Mouse (Mus musculus): Measurements from ENCODE around the gene Wdr90. TPM values are rescaled to one million over a fixed set of nuclear protein-coding genes. Genes with fewer than 3 reads are reported as not detected.
"Not testable (repeated sequence)": the region's sequence is repeated elsewhere in the genome, so short reads cannot be mapped to it uniquely, and the experiment has no call there.

Wdr90 gene
- total RNA-seq, 2 experiments from 2014 or later, result 10.0 to 12.5 TPM

DNA sequence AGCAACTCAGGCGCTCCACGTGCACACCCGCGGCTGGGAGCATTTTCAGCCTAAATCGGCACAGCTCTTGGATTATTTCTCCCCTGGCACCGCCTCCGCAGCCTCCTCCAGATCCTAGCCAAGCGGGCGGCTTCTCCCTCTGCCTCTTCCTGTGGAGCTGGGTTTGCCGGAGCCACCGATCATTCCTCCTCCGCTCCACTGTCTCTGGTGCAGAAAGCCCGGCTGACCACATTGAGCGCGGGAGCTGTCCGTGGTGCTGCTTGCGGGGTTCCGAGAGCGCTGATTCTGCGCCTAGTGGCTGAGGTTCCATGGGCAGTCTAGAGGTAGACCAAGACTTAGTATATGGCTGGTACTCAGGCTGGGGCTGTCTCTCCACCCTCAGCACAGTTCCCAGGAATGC is 47.8 kb downstream of the Wdr90 start:
- ATAC-seq (replicated peaks; ENCODE audit: low FRiP score, poor library complexity, severe bottlenecking), result 0 out of 2 replicates have a peak, but pooled peaks have one; percentile 38

DNA sequence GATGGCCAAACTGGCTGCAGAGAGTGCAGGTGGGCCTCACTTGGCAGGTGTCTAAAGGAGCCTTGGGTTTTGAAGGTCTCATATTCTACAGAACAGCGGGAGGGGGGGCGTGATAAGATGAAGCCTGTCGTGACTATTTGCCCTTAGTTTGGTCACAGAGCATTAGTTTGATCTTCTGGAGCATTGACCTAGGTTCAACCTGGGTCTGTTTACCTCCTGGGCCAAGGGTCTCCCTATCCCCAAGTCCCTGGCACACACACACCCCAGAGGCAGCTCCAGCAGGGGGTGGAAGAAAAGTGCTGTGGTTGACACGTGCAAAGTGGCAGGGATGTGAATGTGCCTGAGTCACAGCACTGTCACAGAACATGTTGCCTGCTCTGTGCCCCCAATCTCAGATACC is 50.4 kb downstream of the Wdr90 start:
- ATAC-seq (replicated peaks; ENCODE audit: low FRiP score, poor library complexity, severe bottlenecking), result no peak

DNA sequence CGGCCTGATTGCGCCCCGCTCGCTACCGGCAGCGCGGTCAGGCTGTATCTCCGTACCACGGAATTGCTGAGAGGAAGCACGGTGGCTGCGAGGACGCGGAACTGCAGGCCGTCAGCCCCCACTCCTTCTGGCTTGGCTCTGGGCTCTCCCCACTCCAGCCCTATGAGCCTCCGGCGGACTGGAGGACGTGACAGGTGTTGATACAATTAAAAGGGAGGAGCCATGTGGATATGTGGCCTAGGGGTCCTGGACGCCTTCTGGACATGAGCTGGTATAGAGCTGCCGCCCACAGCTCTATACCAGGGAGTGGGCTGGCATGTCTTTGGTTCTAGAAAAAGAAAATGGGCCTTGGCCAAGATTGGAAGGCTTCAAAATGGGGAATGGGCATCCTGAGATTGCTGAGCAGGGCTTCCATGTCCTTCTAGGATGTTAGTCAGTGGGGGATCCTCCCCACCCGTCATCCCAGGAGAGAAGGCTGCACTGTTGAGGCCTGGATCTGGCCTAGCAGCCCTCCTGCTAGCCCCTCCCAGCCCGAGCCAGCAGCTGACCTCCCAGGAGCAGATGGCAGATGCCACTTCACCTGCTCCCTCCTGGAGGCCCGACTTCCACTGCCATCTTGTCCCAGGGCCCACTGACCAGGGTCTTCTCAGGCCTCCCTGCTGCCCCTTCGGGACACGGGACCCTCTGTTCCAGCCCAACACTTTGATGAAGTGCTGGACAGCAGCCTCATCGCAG is 51.5 kb downstream of the Wdr90 start:
- ATAC-seq (replicated peaks; ENCODE audit: low FRiP score, poor library complexity, severe bottlenecking), result no peak

DNA sequence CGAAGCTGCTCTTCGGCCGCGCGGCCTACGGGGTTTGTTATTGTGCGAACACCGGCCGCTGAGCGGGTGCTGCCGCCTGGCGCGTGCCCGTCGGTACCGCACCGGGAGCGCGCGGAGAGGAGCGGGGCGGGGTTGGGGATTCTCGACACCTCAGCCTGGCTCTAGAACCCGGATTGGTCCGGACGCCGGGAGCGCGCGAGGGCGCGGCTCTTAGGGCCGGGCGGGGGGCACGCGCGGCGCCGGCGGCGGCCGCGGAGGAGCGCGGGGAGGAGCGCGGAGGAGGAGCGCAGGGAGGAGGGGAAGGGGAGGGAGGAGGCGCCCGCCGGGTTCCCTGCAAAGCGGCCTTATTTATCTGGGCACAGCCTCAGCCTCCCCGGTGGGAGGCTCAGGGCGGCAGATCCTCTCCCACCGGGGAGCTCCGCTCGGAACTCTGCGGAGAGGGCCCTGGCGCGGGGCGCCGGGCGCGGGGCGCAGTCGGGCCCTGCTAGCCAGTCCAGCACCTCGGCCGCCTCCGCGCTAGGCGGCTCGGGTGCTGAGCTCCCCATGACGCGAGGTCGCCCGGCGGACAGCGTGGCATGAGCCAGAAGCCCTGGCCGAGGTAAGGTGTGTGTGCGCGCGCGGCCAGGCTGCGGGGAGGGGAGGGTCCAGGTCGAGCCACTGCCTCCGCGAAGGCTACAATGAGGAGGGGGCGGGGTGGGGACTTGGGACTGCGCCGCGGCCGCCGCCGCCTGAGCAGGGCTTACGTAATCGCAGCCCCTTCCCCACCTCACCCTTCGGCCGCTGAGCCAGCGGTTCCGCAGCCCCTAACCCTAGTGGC is 52.3 kb downstream of the Wdr90 start, which contains the start of gene Fbxl16:
Gene Fbxl16, plus strand, starts transcription at position 297 of the 817 bp plus-strand sequence.
- no peak for ATAC-seq (replicated peaks; ENCODE audit: low FRiP score, poor library complexity, severe bottlenecking)

DNA sequence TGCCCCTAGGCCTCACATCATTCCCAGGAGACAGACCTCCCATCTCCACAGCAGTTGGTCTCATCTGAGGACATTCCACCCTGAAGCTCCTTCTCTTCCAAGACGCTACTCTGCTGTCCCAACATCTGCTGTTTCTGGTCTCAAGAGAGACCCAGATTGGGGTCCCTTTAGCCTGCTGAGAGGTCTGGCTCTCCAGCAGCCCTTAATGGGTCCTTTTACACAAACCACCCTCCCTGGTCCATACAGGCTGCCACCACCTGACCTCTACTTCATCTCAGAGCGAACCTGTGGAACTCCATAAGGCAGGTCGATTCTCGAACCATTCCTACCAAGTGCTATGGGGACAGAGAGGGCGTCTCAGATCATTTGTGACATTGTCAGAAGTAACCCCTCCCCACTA is 53.3 kb downstream of the Wdr90 start:
- no peak for ATAC-seq (replicated peaks; ENCODE audit: low FRiP score, poor library complexity, severe bottlenecking)

DNA sequence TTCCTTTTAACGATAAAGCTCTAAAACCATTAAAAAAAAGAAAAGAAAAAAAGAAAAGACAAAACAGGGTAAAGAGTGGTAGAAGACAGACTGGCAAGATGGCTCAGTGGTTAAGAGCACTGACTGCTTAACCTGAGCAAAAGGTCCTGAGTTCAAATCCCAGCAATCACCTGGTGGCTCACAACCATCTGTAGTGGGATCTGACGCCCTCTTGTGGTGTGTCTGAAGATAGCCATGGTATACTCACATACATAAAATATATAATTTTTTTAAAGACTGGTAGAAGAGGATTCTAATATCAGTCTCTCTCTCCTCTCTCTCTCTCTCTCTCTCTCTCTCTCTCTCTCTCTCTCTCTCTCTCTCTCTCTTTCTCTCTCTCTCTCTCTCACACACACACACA is 53.8 kb downstream of the Wdr90 start:
- ATAC-seq (replicated peaks; ENCODE audit: low FRiP score, poor library complexity, severe bottlenecking), result not testable (repeated sequence)

DNA sequence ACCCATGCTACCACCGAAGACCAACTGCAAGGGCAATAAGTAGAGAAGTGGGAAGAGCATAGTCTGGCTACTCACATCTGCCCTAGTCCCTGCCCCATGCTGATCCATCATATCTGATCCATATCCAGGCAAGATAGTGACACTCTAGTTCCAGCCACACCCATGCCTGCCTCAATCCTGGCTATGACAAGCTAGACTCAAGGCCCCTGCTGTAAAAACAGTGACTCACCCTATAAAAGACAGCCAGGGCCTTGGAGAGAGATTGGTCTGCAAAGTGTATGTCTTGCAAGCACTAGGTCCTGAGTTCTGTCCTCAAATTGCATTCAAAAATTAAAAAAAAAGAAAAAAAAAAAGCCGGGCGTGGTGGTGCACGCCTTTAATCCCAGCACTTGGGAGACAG is 54.8 kb downstream of the Wdr90 start:
- no peak for ATAC-seq (replicated peaks; ENCODE audit: low FRiP score, poor library complexity, severe bottlenecking)

DNA sequence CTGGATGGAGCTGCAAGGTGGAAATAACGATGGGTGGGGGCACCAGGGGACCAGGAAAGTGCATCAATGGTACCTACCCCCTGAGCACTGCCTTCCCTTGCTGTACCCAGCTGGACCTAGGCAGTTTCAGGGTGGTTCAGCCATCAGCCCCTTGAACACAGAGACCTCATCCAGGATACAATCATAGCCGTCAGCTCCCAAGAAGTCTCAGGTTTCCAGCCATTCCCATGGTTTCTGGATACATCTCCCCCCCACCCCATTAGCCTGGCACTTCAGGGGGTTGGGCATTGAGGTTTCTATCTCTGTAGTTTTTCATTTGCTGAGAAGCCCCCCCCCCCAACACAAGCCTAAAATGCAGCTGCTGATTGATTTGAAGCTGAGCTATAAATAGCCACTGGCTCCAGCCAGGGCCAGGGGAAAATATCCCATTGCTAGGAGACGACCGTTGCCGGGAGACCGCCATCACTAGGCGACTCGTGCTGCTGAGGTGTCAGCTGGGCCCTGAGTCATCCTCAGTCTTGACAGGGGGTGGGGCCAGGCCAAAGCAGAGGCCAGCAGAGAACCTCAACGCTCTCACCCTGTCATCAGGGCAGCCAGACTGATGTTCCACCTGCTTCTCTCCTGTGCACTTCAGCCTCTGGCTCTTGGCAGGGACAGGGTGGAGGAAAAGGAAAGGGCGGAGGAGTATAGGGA is 58.3 kb downstream of the Wdr90 start:
- no peak for ATAC-seq (replicated peaks; ENCODE audit: low FRiP score, poor library complexity, severe bottlenecking)

DNA sequence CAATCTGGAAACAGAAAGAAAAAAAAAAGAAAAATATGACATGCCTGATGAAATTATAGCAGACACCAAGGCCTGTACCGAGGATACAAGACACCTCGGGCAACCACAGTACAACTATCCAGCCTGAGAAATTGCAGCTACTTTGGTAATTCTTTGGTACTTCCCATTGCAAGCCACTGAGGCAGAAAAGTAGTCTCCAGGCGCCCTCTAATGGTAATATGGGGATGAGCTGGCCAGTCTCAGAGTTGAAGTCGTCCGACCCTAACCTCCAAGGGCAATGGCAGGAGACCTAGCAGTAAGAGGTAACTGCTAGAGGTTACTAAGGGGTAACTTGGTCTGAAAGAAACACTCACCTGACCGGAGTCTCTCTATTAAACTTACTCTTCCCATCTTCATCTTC is 60.3 kb downstream of the Wdr90 start:
- peak; percentile 74 for ATAC-seq (replicated peaks; ENCODE audit: low FRiP score, poor library complexity, severe bottlenecking)

DNA sequence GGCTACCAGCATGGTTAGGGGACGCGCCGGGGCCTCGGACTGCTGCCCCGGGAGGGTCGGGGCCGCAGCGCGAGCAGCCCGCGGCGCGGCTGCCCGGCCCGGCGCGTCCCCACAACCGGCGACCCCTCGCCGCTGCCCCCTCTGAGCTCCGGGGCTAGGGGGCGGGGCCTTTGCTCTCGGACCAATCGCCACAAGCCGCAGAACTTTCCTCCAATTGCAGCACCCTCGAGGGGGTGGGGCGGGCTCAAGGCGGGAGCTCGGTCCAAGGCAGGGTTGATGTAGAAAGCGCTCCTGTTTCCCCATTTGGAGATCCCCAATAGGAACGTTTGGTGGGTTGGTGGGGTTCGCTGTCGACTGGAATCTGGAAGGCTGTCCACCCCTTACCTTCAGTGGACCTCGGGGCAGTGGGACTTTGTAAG is 64.3 kb downstream of the Wdr90 start, which contains the start of gene Metrn:
Gene Metrn, minus strand, starts transcription at position 186 of the 419 bp plus-strand sequence.
- ATAC-seq (replicated peaks; ENCODE audit: low FRiP score, poor library complexity, severe bottlenecking), result peak; percentile 83

DNA sequence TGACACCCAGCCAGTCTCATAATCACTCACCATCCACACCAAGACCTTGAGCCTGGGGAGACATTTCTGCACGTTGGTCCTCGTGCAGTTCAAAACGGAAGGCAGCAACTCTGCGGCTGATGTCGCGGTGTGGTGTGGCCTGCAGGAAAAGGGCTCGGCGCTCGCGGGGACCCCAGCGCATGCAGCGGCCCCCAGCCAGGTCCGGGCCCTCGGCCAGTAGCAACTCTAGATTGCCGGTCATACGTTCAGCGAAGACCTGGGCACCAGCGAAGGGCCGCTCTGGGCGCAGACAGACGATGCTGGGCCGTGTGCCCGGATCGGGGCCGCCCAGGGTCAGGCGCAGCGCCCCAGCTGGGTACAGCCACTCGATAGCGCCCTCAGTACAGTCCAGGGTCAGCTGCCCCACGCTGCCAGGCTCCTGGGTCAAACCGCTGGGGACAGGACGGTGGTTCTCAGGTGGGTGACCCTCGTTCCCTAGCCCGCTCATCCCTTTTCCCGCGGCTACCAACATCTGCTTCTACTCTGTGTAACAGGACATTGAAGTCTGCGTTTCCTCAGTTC is 65.0 kb downstream of the Wdr90 start:
- no peak for ATAC-seq (replicated peaks; ENCODE audit: low FRiP score, poor library complexity, severe bottlenecking)

DNA sequence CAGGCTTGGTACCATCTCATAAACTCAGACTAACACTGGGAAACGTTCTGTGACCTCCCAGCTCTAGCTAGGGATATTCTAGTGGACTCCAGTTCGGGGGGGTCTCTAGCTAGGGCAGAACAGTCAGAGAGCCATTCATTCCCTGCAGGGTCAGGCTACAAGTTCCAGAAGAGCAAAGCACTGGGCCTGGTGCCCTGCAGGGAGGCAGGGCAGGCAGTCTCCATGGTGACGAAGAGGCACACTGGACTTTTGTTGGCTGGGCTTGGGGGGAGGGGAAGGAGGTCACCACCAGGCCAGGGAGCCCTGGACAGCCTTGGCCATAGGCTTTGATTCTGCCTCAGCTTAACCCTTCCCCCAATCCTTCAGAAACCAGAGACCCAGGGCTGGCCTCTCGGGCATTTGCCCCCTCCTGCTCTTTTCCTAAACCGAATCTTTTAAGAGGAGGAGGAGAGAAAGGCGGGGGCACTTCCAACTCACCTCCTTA is 65.7 kb downstream of the Wdr90 start, which contains the start of gene AC134908.4:
Gene AC134908.4, minus strand, starts transcription at position 51 of the 484 bp plus-strand sequence.
- ATAC-seq (replicated peaks; ENCODE audit: low FRiP score, poor library complexity, severe bottlenecking), result no peak

DNA sequence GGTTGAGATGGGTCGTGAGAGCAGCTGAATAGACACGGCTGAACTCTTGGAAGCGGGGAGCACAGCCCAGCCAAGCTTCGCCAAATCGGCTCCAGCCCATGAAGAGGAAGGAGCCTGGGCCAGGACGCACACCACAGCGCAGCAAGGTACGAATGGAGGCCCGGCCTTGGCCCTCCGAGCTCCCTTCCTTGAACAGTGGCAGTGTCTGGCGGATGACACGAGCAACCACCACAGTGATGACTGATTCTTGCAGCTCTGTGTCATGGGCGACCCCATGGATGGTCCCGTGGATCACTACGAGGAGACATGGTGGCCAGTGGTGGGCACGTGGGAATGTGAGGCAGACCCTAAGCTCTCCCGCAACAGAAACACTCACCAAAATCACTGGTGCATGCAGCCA is 66.3 kb downstream of the Wdr90 start:
- no peak for ATAC-seq (replicated peaks; ENCODE audit: low FRiP score, poor library complexity, severe bottlenecking)

Other genes starting within 250 kb of the Wdr90 start
- not detected in 2 replicates for gene Gng13, start 144.3 kb downstream of the Wdr90 start, total RNA-seq (2015; ENCODE audit: low replicate concordance)
- gene Gng13, start 144.3 kb downstream of the Wdr90 start, total RNA-seq (2017; ENCODE audit: low replicate concordance), result 0.70 TPM in 1 of 2 replicates, not detected in the other
- gene Chtf18, start 134.1 kb downstream of the Wdr90 start, total RNA-seq (2015; ENCODE audit: low replicate concordance), result 7.7 and 8.6 TPM in 2 replicates
- 7.6 and 11.8 TPM in 2 replicates for gene Chtf18, start 134.1 kb downstream of the Wdr90 start, total RNA-seq (2017; ENCODE audit: low replicate concordance)
- 4.2 and 6.5 TPM in 2 replicates for gene Rpusd1, start 133.8 kb downstream of the Wdr90 start, total RNA-seq (2015; ENCODE audit: low replicate concordance)
- 1.4 TPM in 2 replicates for gene Rpusd1, start 133.8 kb downstream of the Wdr90 start, total RNA-seq (2017; ENCODE audit: low replicate concordance)
- not detected in 2 replicates for gene Mslnl, start 125.5 kb downstream of the Wdr90 start, total RNA-seq (2015; ENCODE audit: low replicate concordance)
- not detected in 2 replicates for gene Mslnl, start 125.5 kb downstream of the Wdr90 start, total RNA-seq (2017; ENCODE audit: low replicate concordance)
- gene Msln, start 107.1 kb downstream of the Wdr90 start, total RNA-seq (2015; ENCODE audit: low replicate concordance), result not detected in 2 replicates
- gene Msln, start 107.1 kb downstream of the Wdr90 start, total RNA-seq (2017; ENCODE audit: low replicate concordance), result not detected in 2 replicates
- 3.5 and 5.9 TPM in 2 replicates for gene Narfl, start 87.7 kb downstream of the Wdr90 start, total RNA-seq (2015; ENCODE audit: low replicate concordance)
- gene Narfl, start 87.7 kb downstream of the Wdr90 start, total RNA-seq (2017; ENCODE audit: low replicate concordance), result 6.2 and 7.8 TPM in 2 replicates
- gene Haghl, start 75.8 kb downstream of the Wdr90 start, total RNA-seq (2015; ENCODE audit: low replicate concordance), result 2.9 TPM in 1 of 2 replicates, not detected in the other
- gene Haghl, start 75.8 kb downstream of the Wdr90 start, total RNA-seq (2017; ENCODE audit: low replicate concordance), result 1.9 and 3.1 TPM in 2 replicates
- not detected in 2 replicates for gene Ccdc78, start 74.9 kb downstream of the Wdr90 start, total RNA-seq (2015; ENCODE audit: low replicate concordance)
- not detected in 2 replicates for gene Ccdc78, start 74.9 kb downstream of the Wdr90 start, total RNA-seq (2017; ENCODE audit: low replicate concordance)
- gene Fam173a, start 68.6 kb downstream of the Wdr90 start, total RNA-seq (2015; ENCODE audit: low replicate concordance), result 14.8 and 24.9 TPM in 2 replicates
- 7.7 and 9.6 TPM in 2 replicates for gene Fam173a, start 68.6 kb downstream of the Wdr90 start, total RNA-seq (2017; ENCODE audit: low replicate concordance)
- not detected in 2 replicates for gene AC134908.4, start 65.8 kb downstream of the Wdr90 start, total RNA-seq (2015; ENCODE audit: low replicate concordance)
- not detected in 2 replicates for gene AC134908.4, start 65.8 kb downstream of the Wdr90 start, total RNA-seq (2017; ENCODE audit: low replicate concordance)
- gene Metrn, start 64.4 kb downstream of the Wdr90 start, total RNA-seq (2015; ENCODE audit: low replicate concordance), result 1.3 and 2.9 TPM in 2 replicates
- gene Metrn, start 64.4 kb downstream of the Wdr90 start, total RNA-seq (2017; ENCODE audit: low replicate concordance), result 3.2 TPM in 2 replicates
- gene Fbxl16, start 52.4 kb downstream of the Wdr90 start, total RNA-seq (2015; ENCODE audit: low replicate concordance), result not detected in 2 replicates
- 0.17 TPM in 1 of 2 replicates, not detected in the other for gene Fbxl16, start 52.4 kb downstream of the Wdr90 start, total RNA-seq (2017; ENCODE audit: low replicate concordance)
- gene Wdr24, start 37.9 kb downstream of the Wdr90 start, total RNA-seq (2015; ENCODE audit: low replicate concordance), result 0.38 and 0.42 TPM in 2 replicates
- 4.9 and 6.0 TPM in 2 replicates for gene Wdr24, start 37.9 kb downstream of the Wdr90 start, total RNA-seq (2017; ENCODE audit: low replicate concordance)
- gene Jmjd8, start 32.6 kb downstream of the Wdr90 start, total RNA-seq (2015; ENCODE audit: low replicate concordance), result 0.84 and 2.1 TPM in 2 replicates
- 3.9 and 6.7 TPM in 2 replicates for gene Jmjd8, start 32.6 kb downstream of the Wdr90 start, total RNA-seq (2017; ENCODE audit: low replicate concordance)
- 15.0 and 28.0 TPM in 2 replicates for gene Stub1, start 28.1 kb downstream of the Wdr90 start, total RNA-seq (2015; ENCODE audit: low replicate concordance)
- 18.8 and 27.9 TPM in 2 replicates for gene Stub1, start 28.1 kb downstream of the Wdr90 start, total RNA-seq (2017; ENCODE audit: low replicate concordance)
- gene Rhbdl1, start 24.2 kb downstream of the Wdr90 start, total RNA-seq (2015; ENCODE audit: low replicate concordance), result not detected in 2 replicates
- 4.7 TPM in 1 of 2 replicates, not detected in the other for gene Rhbdl1, start 24.2 kb downstream of the Wdr90 start, total RNA-seq (2017; ENCODE audit: low replicate concordance)
- 0.84 TPM in 1 of 2 replicates, not detected in the other for gene Gm20683, start 19.7 kb downstream of the Wdr90 start, total RNA-seq (2015; ENCODE audit: low replicate concordance)
- 2.6 TPM in 1 of 2 replicates, not detected in the other for gene Gm20683, start 19.7 kb downstream of the Wdr90 start, total RNA-seq (2017; ENCODE audit: low replicate concordance)
- 3.3 and 9.8 TPM in 2 replicates for gene Rhot2, start 16.6 kb downstream of the Wdr90 start, total RNA-seq (2015; ENCODE audit: low replicate concordance)
- 19.7 and 28.6 TPM in 2 replicates for gene Rhot2, start 16.6 kb downstream of the Wdr90 start, total RNA-seq (2017; ENCODE audit: low replicate concordance)
- gene Mcrip2, start 7.3 kb upstream of the Wdr90 start, total RNA-seq (2015; ENCODE audit: low replicate concordance), result 9.4 and 9.8 TPM in 2 replicates
- 1.7 and 8.0 TPM in 2 replicates for gene Mcrip2, start 7.3 kb upstream of the Wdr90 start, total RNA-seq (2017; ENCODE audit: low replicate concordance)
- 7.3 and 9.4 TPM in 2 replicates for gene Mettl26, start 13.6 kb upstream of the Wdr90 start, total RNA-seq (2015; ENCODE audit: low replicate concordance)
- gene Mettl26, start 13.6 kb upstream of the Wdr90 start, total RNA-seq (2017; ENCODE audit: low replicate concordance), result 3.7 and 5.3 TPM in 2 replicates
- not detected in 2 replicates for gene Wfikkn1, start 19.4 kb upstream of the Wdr90 start, total RNA-seq (2015; ENCODE audit: low replicate concordance)
- 1.0 TPM in 1 of 2 replicates, not detected in the other for gene Wfikkn1, start 19.4 kb upstream of the Wdr90 start, total RNA-seq (2017; ENCODE audit: low replicate concordance)
- gene Rab40c, start 58.2 kb upstream of the Wdr90 start, total RNA-seq (2015; ENCODE audit: low replicate concordance), result 2.3 and 6.7 TPM in 2 replicates
- 1.2 and 1.5 TPM in 2 replicates for gene Rab40c, start 58.2 kb upstream of the Wdr90 start, total RNA-seq (2017; ENCODE audit: low replicate concordance)
- 1,336 and 1,664 TPM in 2 replicates for gene Pigq, start 83.4 kb upstream of the Wdr90 start, total RNA-seq (2015; ENCODE audit: low replicate concordance)
- 1,480 and 1,728 TPM in 2 replicates for gene Pigq, start 83.4 kb upstream of the Wdr90 start, total RNA-seq (2017; ENCODE audit: low replicate concordance)
- gene Nhlrc4, start 83.5 kb upstream of the Wdr90 start, total RNA-seq (2015; ENCODE audit: low replicate concordance), result 49.2 and 66.7 TPM in 2 replicates
- gene Nhlrc4, start 83.5 kb upstream of the Wdr90 start, total RNA-seq (2017; ENCODE audit: low replicate concordance), result 40.7 and 62.0 TPM in 2 replicates
- gene A930017K11Rik, start 91.1 kb upstream of the Wdr90 start, total RNA-seq (2015; ENCODE audit: low replicate concordance), result not detected in 2 replicates
- not detected in 2 replicates for gene A930017K11Rik, start 91.1 kb upstream of the Wdr90 start, total RNA-seq (2017; ENCODE audit: low replicate concordance)
- gene Capn15, start 124.3 kb upstream of the Wdr90 start, total RNA-seq (2015; ENCODE audit: low replicate concordance), result 1.2 and 1.5 TPM in 2 replicates
- gene Capn15, start 124.3 kb upstream of the Wdr90 start, total RNA-seq (2017; ENCODE audit: low replicate concordance), result 1.4 and 2.4 TPM in 2 replicates
- not detected in 2 replicates for gene Rab11fip3, start 208.1 kb upstream of the Wdr90 start, total RNA-seq (2015; ENCODE audit: low replicate concordance)
- gene Rab11fip3, start 208.1 kb upstream of the Wdr90 start, total RNA-seq (2017; ENCODE audit: low replicate concordance), result 0.17 and 0.42 TPM in 2 replicates
- 3.1 TPM in 1 of 2 replicates, not detected in the other for gene Decr2, start 228.8 kb upstream of the Wdr90 start, total RNA-seq (2015; ENCODE audit: low replicate concordance)
- gene Decr2, start 228.8 kb upstream of the Wdr90 start, total RNA-seq (2017; ENCODE audit: low replicate concordance), result 0.42 and 3.2 TPM in 2 replicates
- gene Nme4, start 234.1 kb upstream of the Wdr90 start, total RNA-seq (2015; ENCODE audit: low replicate concordance), result 10.0 and 15.9 TPM in 2 replicates
- gene Nme4, start 234.1 kb upstream of the Wdr90 start, total RNA-seq (2017; ENCODE audit: low replicate concordance), result 4.2 and 5.2 TPM in 2 replicates

Measured in erythroblast, adult 5-6 weeks (primary cell).